In genomic region chr3:89392871-89393311, GRCm38 (mm10) we compare ENCODE assay signal across 1 mouse cellular context.
TF ChIP-seq lines count a peak whose summit lies in the region.

No protein-coding gene starts in this region.

TF ChIP-seq in MEL, 35 proteins besides CTCF, POLR2A, EP300 and RAD21:
- TF ChIP-seq TCF12 (IDR thresholded peaks at IDR 0.05; ENCODE audit: low read depth, low read length): no peak
- TF ChIP-seq MYC (IDR thresholded peaks at IDR 0.05; ENCODE audit: low read depth, low read length): no peak
- TF ChIP-seq MAX (IDR thresholded peaks at IDR 0.05; ENCODE audit: low read length): 0 out of 2 replicates have a peak, but pooled peaks have one; percentile 19
- no peak for TF ChIP-seq NRF1 (IDR thresholded peaks at IDR 0.05; ENCODE audit: insufficient read depth, low read depth, low read length, poor library complexity, severe bottlenecking)
